Mouse (Mus musculus) hindbrain, embryonic 13.5 days (tissue): Measurements from ENCODE around the gene Zbtb20. TPM values are rescaled to one million over a fixed set of nuclear protein-coding genes. Genes with fewer than 3 reads are reported as not detected.

Source experiments
- ATAC-seq: fragments of 200-750 bp; cut with Nextera tagmentation; 2 replicates; pipeline ENCODE4 v1.8.0; 2017; ENCODE audit warnings: moderate TSS enrichment; ENCODE audit not compliant: low FRiP score
- H3K27ac ChIP-seq: fragments of 300-500 bp; sonication (generic); 2 replicates; pipeline ENCODE4 v1.5.1; 2015; ENCODE audit warnings: inconsistent platforms, mild to moderate bottlenecking, moderate library complexity
- H3K27me3 ChIP-seq: fragments of 300-500 bp; sonication (generic); 2 replicates; pipeline ENCODE4 v1.6.1; 2015; ENCODE audit warnings: mild to moderate bottlenecking, inconsistent platforms
- H3K36me3 ChIP-seq: fragments of 300-500 bp; sonication (generic); 2 replicates; pipeline ENCODE4 v1.6.1; 2015; ENCODE audit warnings: mild to moderate bottlenecking, inconsistent platforms
- H3K4me1 ChIP-seq: fragments of 300-500 bp; sonication (generic); replicated peaks from 2 replicates; pipeline ENCODE4 v1.6.1; 2015; ENCODE audit warnings: inconsistent platforms
- H3K4me2 ChIP-seq: fragments of 300-500 bp; sonication (generic); 2 replicates; pipeline ENCODE4 v1.6.1; 2015; ENCODE audit warnings: inconsistent platforms, mild to moderate bottlenecking, moderate library complexity
- H3K4me3 ChIP-seq: fragments of 300-500 bp; sonication (generic); 2 replicates; pipeline ENCODE4 v1.5.1; 2015; ENCODE audit warnings: mild to moderate bottlenecking, inconsistent platforms
- H3K9ac ChIP-seq: fragments of 300-500 bp; sonication (generic); 2 replicates; pipeline ENCODE4 v1.6.1; 2015; ENCODE audit warnings: mild to moderate bottlenecking, inconsistent platforms
- H3K9me3 ChIP-seq: fragments of 300-500 bp; sonication (generic); 2 replicates; pipeline ENCODE4 v1.6.1; 2016; ENCODE audit warnings: inconsistent platforms
- WGBS: fragments of 180-500 bp; shearing (Covaris S2); methylation state at CpG from one replicate; pipeline ENCODE4 v1.1.7; 2015; 5-methylcytosine and 5-hydroxymethylcytosine counted together
- microRNA counts: library from miRNA; unstranded; fragments of <30 nt; microRNA quantifications from one replicate; lab custom pipeline; 2016
- microRNA-seq: library from miRNA; unstranded; fragments of <30 nt; microRNA quantifications from one replicate; pipeline ENCODE4, GENCODE M21; 2016
- polyA plus RNA-seq: library from polyadenylated mRNA; unstranded; fragments of >200 nt; fragmentation: Nextera tagmentation; extraction: Ambion mirVana; gene quantifications from 2 replicates; pipeline ENCODE4 v1.2.1, GENCODE M21; 2015

Gene Zbtb20
- polyA plus RNA-seq, 1 experiment from 2014 or later, result 65.7 TPM

GRCm38 (mm10) chr16:43671972-43672371 lies 796.3 kb downstream of the Zbtb20 start:
- Histone ChIP-seq H3K36me3 (no peaks in the 10 kb centered on the region), H3K9me3 (no peaks in the 10 kb centered on the region), H3K27me3 (no peaks in the 10 kb centered on the region), H3K27ac (no peak overlapping the region), H3K9ac (no peak overlapping the region), H3K4me3 (no peak overlapping the region), H3K4me2 (no peak overlapping the region), H3K4me1 (no peaks in the 10 kb centered on the region)
- no peak for ATAC-seq
- WGBS, result 96% methylated on average over 1 of the region's 1 CpGs

DNA sequence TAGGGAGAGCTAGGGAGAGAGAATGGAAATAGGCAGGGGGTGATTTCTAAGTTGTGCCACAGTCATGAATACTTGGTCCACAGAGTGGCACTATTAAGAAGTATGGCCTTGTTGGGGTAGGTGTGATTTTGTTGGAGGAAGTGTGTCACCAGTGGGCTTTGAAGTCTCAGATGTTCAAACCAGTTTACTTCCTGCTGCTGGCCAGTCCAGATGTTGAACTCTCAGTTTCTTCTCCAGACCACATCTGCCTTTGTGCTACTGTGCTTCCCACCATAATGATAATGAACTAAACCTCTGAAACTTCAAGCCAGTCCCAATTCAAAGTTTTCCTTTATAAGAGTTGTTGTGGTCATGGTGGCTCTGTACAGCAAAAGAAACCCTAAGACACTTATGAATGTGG lies 797.0 kb downstream of the Zbtb20 start:
- H3K4me1 ChIP-seq, result no peaks in the 10 kb centered on the region

DNA sequence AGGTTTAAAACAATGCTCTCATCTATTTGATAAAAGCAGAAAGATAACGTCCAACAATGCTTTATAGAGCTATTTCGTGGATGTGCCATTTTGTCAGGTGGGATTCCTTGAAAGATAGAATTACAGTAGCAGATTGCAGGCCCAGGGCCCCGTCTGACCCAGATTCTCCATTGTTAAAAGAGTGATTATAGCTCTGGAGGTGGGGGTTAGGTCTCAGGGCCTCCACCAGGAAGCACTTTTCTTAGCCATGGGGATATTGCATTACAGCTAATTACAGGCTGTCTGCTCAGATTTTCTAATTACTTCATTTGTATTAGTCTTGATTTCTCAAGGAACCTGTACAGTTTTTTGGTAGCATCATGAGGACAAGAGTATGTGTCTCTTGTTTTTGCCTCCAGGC lies 798.7 kb downstream of the Zbtb20 start:
- Histone ChIP-seq H3K9me3 (no peaks in the 10 kb centered on the region), H3K4me3 (no peak overlapping the region), H3K36me3 (no peaks in the 10 kb centered on the region), H3K4me1 (no peaks in the 10 kb centered on the region), H3K4me2 (no peak overlapping the region), H3K9ac (no peak overlapping the region), H3K27me3 (no peaks in the 10 kb centered on the region), H3K27ac (no peak overlapping the region)
- no peak for ATAC-seq
- WGBS, result 87% methylated on average over 3 of the region's 3 CpGs

More for the DNA sequence above, 797.0 kb downstream of the Zbtb20 start:
- Histone ChIP-seq H3K9me3 (no peaks in the 10 kb centered on the region), H3K36me3 (no peaks in the 10 kb centered on the region), H3K27me3 (no peaks in the 10 kb centered on the region), H3K9ac (no peak overlapping the region), H3K27ac (no peak overlapping the region), H3K4me3 (no peak overlapping the region), H3K4me2 (no peak overlapping the region)
- no peak for ATAC-seq

DNA sequence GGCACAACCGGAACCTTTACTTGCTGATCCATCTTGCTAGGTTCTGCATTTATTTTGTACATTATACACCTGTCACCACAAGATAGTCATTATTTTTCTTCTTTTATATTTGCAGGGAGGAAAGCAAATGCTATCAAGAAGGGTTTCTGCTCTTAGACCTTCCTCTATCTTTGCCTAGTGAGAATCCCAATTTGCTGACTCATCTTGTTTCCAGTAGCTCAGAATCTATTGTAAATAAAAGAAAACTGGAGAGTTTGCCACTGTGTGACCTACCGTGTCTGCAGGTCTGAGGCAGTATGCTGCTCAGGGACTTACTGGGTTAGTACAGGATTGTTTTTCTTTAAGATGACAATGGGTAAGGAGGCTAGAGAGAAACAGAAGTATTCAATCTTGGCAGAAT lies 812.3 kb downstream of the Zbtb20 start:
- Histone ChIP-seq H3K27me3 (no peaks in the 10 kb centered on the region), H3K4me1 (no peaks in the 10 kb centered on the region), H3K36me3 (no peaks in the 10 kb centered on the region), H3K27ac (no peak overlapping the region), H3K4me3 (no peak overlapping the region), H3K4me2 (no peak overlapping the region), H3K9me3 (no peaks in the 10 kb centered on the region), H3K9ac (no peak overlapping the region)
- WGBS, result 82% methylated on average over 2 of the region's 2 CpGs
- no peak for ATAC-seq

GRCm38 (mm10) chr16:43690211-43690690 lies 814.6 kb downstream of the Zbtb20 start:
- H3K4me2 ChIP-seq, result no peak overlapping the region
- ATAC-seq, result no peak
- H3K27me3 ChIP-seq, result no peaks in the 10 kb centered on the region
- no peak overlapping the region for H3K4me3 ChIP-seq
- H3K36me3 ChIP-seq, result no peaks in the 10 kb centered on the region
- H3K9me3 ChIP-seq, result no peaks in the 10 kb centered on the region
- H3K4me1 ChIP-seq, result no peaks in the 10 kb centered on the region
- 97% methylated on average over 3 of the region's 3 CpGs for whole genome bisulfite sequencing
- H3K27ac ChIP-seq, result no peak overlapping the region
- no peak overlapping the region for H3K9ac ChIP-seq

- no peak overlapping the region for H3K27ac ChIP-seq
- H3K9me3 ChIP-seq, result no peaks in the 10 kb centered on the region
- ATAC-seq, result no peak
- H3K36me3 ChIP-seq, result no peaks in the 10 kb centered on the region
- H3K4me3 ChIP-seq, result no peak overlapping the region
- H3K4me2 ChIP-seq, result no peak overlapping the region
- 79% methylated on average over 2 of the region's 2 CpGs for WGBS
- no peaks in the 10 kb centered on the region for H3K4me1 ChIP-seq
- no peaks in the 10 kb centered on the region for H3K27me3 ChIP-seq
- H3K9ac ChIP-seq, result no peak overlapping the region
Observed at GRCm38 (mm10) chr16:43690912-43691311, 815.2 kb downstream of the Zbtb20 start.

GRCm38 (mm10) chr16:43691741-43692140 lies 816.1 kb downstream of the Zbtb20 start:
- H3K4me3 ChIP-seq, result no peak overlapping the region
- no peaks in the 10 kb centered on the region for H3K9me3 ChIP-seq
- ATAC-seq, result no peak
- 95% methylated on average over 5 of the region's 5 CpGs for WGBS
- no peaks in the 10 kb centered on the region for H3K27me3 ChIP-seq
- no peak overlapping the region for H3K4me2 ChIP-seq
- no peaks in the 10 kb centered on the region for H3K4me1 ChIP-seq
- H3K36me3 ChIP-seq, result no peaks in the 10 kb centered on the region
- no peak overlapping the region for H3K27ac ChIP-seq
- H3K9ac ChIP-seq, result no peak overlapping the region

MicroRNA genes within 50 kb of the gene (microRNA counts, 519-probe panel; counts per million panel counts)
- 51.3 counts per million for microRNA mmu-miR-568 (lab: Ali Mortazavi, UCI)

Small RNAs within 50 kb of the gene (microRNA-seq; reads per million reads assigned to microRNA genes)
- not detected for gene Mir568
